Mouse (Mus musculus): ENCODE results near the gene Evx1. TPM values are rescaled to one million over a fixed set of nuclear protein-coding genes. Genes with fewer than 3 reads are reported as not detected.

Gene Evx1
- polyA plus RNA-seq, 1 experiment = not detected

GRCm38 (mm10) chr6:52309766-52310165 lies 3.5 kb upstream of the Evx1 start:
- Histone ChIP-seq H3K36me3 (ENCODE audit: control insufficient read depth, insufficient read depth, low read length) (no peaks in the 10 kb centered on the region), H3K27me3 (ENCODE audit: control insufficient read depth, insufficient read depth, low read length) (peaks cover 72% of the 10 kb centered on the region), H3K4me1 (ENCODE audit: control insufficient read depth, insufficient read depth, insufficient read length, low read length) (no peaks in the 10 kb centered on the region; the same call in 1 of the 2 replicates), H3K4me3 (ENCODE audit: low read depth, low read length) (no peak overlapping the region), H3K27ac (ENCODE audit: insufficient read depth, low read depth, low read length) (no peak overlapping the region)
- TF ChIP-seq CTCF (IDR thresholded peaks at IDR 0.05; ENCODE audit: extremely low read depth, insufficient read length, insufficient replicate concordance, low read depth, low read length) = no peak
- 51% methylated on average over 10 of the region's 10 CpGs for WGBS

- Histone ChIP-seq H3K4me1 (ENCODE audit: control insufficient read depth, insufficient read depth, insufficient read length, low read length) (no peaks in the 10 kb centered on the region; the same call in 1 of the 2 replicates), H3K27ac (ENCODE audit: insufficient read depth, low read depth, low read length) (no peak overlapping the region), H3K27me3 (ENCODE audit: control insufficient read depth, insufficient read depth, low read length) (peaks cover 78% of the 10 kb centered on the region), H3K4me3 (ENCODE audit: low read depth, low read length) (no peak overlapping the region), H3K36me3 (ENCODE audit: control insufficient read depth, insufficient read depth, low read length) (no peaks in the 10 kb centered on the region)
- 3% methylated on average over 24 of the region's 24 CpGs for WGBS
- TF ChIP-seq POLR2A (IDR thresholded peaks at IDR 0.05; ENCODE audit: low read depth, low read length) = no peak
- no peak for TF ChIP-seq CTCF (IDR thresholded peaks at IDR 0.05; ENCODE audit: extremely low read depth, insufficient read length, insufficient replicate concordance, low read depth, low read length)
Observed at GRCm38 (mm10) chr6:52310366-52310765, 2.9 kb upstream of the Evx1 start.

- Histone ChIP-seq H3K4me3 (ENCODE audit: low read depth, low read length) (no peak overlapping the region), H3K4me1 (ENCODE audit: control insufficient read depth, insufficient read depth, insufficient read length, low read length) (peaks cover 2% of the 10 kb centered on the region; the same call in 1 of the 2 replicates), H3K36me3 (ENCODE audit: control insufficient read depth, insufficient read depth, low read length) (no peaks in the 10 kb centered on the region), H3K27ac (ENCODE audit: insufficient read depth, low read depth, low read length) (no peak overlapping the region), H3K27me3 (ENCODE audit: control insufficient read depth, insufficient read depth, low read length) (peaks cover 84% of the 10 kb centered on the region)
- no peak for TF ChIP-seq CTCF (IDR thresholded peaks at IDR 0.05; ENCODE audit: extremely low read depth, insufficient read length, insufficient replicate concordance, low read depth, low read length)
- no peak for TF ChIP-seq POLR2A (IDR thresholded peaks at IDR 0.05; ENCODE audit: low read depth, low read length)
- 24% methylated on average over 6 of the region's 6 CpGs for WGBS
Observed at GRCm38 (mm10) chr6:52311661-52312557, 1.4 kb upstream of the Evx1 start.

GRCm38 (mm10) chr6:52312558-52312915 lies 761 bp upstream of the Evx1 start:
- 25% methylated on average over 8 of the region's 8 CpGs for WGBS
- Histone ChIP-seq H3K27me3 (ENCODE audit: control insufficient read depth, insufficient read depth, low read length) (peaks cover 84% of the 10 kb centered on the region), H3K4me1 (ENCODE audit: control insufficient read depth, insufficient read depth, insufficient read length, low read length) (peaks cover 4% of the 10 kb centered on the region; the same call in 1 of the 2 replicates), H3K36me3 (ENCODE audit: control insufficient read depth, insufficient read depth, low read length) (no peaks in the 10 kb centered on the region), H3K27ac (ENCODE audit: insufficient read depth, low read depth, low read length) (no peak overlapping the region), H3K4me3 (ENCODE audit: low read depth, low read length) (no peak overlapping the region)
- no peak for TF ChIP-seq POLR2A (IDR thresholded peaks at IDR 0.05; ENCODE audit: low read depth, low read length)
- no peak for TF ChIP-seq CTCF (IDR thresholded peaks at IDR 0.05; ENCODE audit: extremely low read depth, insufficient read length, insufficient replicate concordance, low read depth, low read length)

GRCm38 (mm10) chr6:52314304-52315100 lies 1.2 kb downstream of the Evx1 start:
- no peaks in the 10 kb centered on the region for H3K36me3 ChIP-seq (ENCODE audit: control insufficient read depth, insufficient read depth, low read length)
- no peak overlapping the region for H3K27ac ChIP-seq (ENCODE audit: insufficient read depth, low read depth, low read length)
- peaks cover 93% of the 10 kb centered on the region for H3K27me3 ChIP-seq (ENCODE audit: control insufficient read depth, insufficient read depth, low read length)
- TF ChIP-seq POLR2A (IDR thresholded peaks at IDR 0.05; ENCODE audit: low read depth, low read length) = no peak
- no peak for TF ChIP-seq CTCF (IDR thresholded peaks at IDR 0.05; ENCODE audit: extremely low read depth, insufficient read length, insufficient replicate concordance, low read depth, low read length)
- no peak overlapping the region for H3K4me3 ChIP-seq (ENCODE audit: low read depth, low read length)
- H3K4me1 ChIP-seq (ENCODE audit: control insufficient read depth, insufficient read depth, insufficient read length, low read length) = peaks cover 4% of the 10 kb centered on the region; the same call in 1 of the 2 replicates
- WGBS = 3% methylated on average over 27 of the region's 27 CpGs

GRCm38 (mm10) chr6:52315441-52316412 lies 2.4 kb downstream of the Evx1 start:
- Histone ChIP-seq H3K27ac (ENCODE audit: insufficient read depth, low read depth, low read length) (no peak overlapping the region), H3K4me3 (ENCODE audit: low read depth, low read length) (no peak overlapping the region), H3K4me1 (ENCODE audit: control insufficient read depth, insufficient read depth, insufficient read length, low read length) (peaks cover 4% of the 10 kb centered on the region; the same call in 1 of the 2 replicates), H3K36me3 (ENCODE audit: control insufficient read depth, insufficient read depth, low read length) (no peaks in the 10 kb centered on the region), H3K27me3 (ENCODE audit: control insufficient read depth, insufficient read depth, low read length) (peaks cover 93% of the 10 kb centered on the region)
- WGBS = 35% methylated on average over 27 of the region's 27 CpGs
- TF ChIP-seq POLR2A (IDR thresholded peaks at IDR 0.05; ENCODE audit: low read depth, low read length) (no peak), CTCF (IDR thresholded peaks at IDR 0.05; ENCODE audit: extremely low read depth, insufficient read length, insufficient replicate concordance, low read depth, low read length) (no peak)
